Mouse (Mus musculus) liver, embryonic 16.5 days (tissue): ENCODE data around the gene Fam169b. TPM values are rescaled to one million over a fixed set of nuclear protein-coding genes. Genes with fewer than 3 reads are reported as not detected.
"Not testable (repeated sequence)": the region's sequence is repeated elsewhere in the genome, so short reads cannot be mapped to it uniquely, and the experiment has no call there.

Experiments
- ATAC-seq: fragments of 200-750 bp; cut with Nextera tagmentation; 2 replicates; pipeline ENCODE4 v1.8.0; 2017; ENCODE audit warnings: low read depth, mild to moderate bottlenecking, moderate number of reproducible peaks, moderate library complexity
- H3K27ac ChIP-seq: fragments of 300-500 bp; sonication (generic); 2 replicates; pipeline ENCODE4 v1.5.1; 2014; ENCODE audit warnings: mild to moderate bottlenecking, low read length
- H3K27me3 ChIP-seq: fragments of 300-500 bp; sonication (generic); 2 replicates; pipeline ENCODE4 v1.6.1; 2014; ENCODE audit warnings: low read depth, low read length, mixed read lengths; ENCODE audit not compliant: control insufficient read depth, insufficient read depth
- H3K36me3 ChIP-seq: fragments of 300-500 bp; sonication (generic); 2 replicates; pipeline ENCODE4 v1.6.1; 2014; ENCODE audit warnings: mild to moderate bottlenecking; ENCODE audit not compliant: control insufficient read depth, insufficient read depth
- H3K4me1 ChIP-seq: fragments of 300-500 bp; sonication (generic); 2 replicates; pipeline ENCODE4 v1.6.1; 2014; ENCODE audit warnings: low read depth, low read length, mixed read lengths; ENCODE audit not compliant: control insufficient read depth
- H3K4me2 ChIP-seq: fragments of 300-500 bp; sonication (generic); 2 replicates; pipeline ENCODE4 v1.6.1; 2014; ENCODE audit warnings: low read depth, low read length, mixed read lengths
- H3K4me3 ChIP-seq: fragments of 300-500 bp; sonication (generic); 2 replicates; pipeline ENCODE4 v1.5.1; 2014; ENCODE audit warnings: low read depth, mild to moderate bottlenecking, low read length
- H3K9ac ChIP-seq: fragments of 300-500 bp; sonication (generic); 2 replicates; pipeline ENCODE4 v1.6.1; 2014; ENCODE audit warnings: low read depth, low read length
- H3K9me3 ChIP-seq: fragments of 300-500 bp; sonication (generic); replicated peaks from 2 replicates; pipeline ENCODE4 v1.6.1; 2016; ENCODE audit warnings: low read length; ENCODE audit not compliant: control insufficient read depth
- WGBS: fragments of 180-500 bp; shearing (Covaris S2); extraction: QIAGEN DNeasy Blood & Tissue Kit; methylation state at CpG from one replicate; pipeline ENCODE4 v1.1.7; 2014; ENCODE audit not compliant: insufficient replicate concordance; 5-methylcytosine and 5-hydroxymethylcytosine counted together
- polyA plus RNA-seq: library from polyadenylated mRNA; unstranded; fragments of >200 nt; fragmentation: Nextera tagmentation; extraction: Ambion mirVana; gene quantifications from 2 replicates; pipeline ENCODE4 v1.2.1, GENCODE M21; 2015

The Fam169b gene
- polyA plus RNA-seq, 1 experiment from 2014 or later = 0.54 TPM

DNA sequence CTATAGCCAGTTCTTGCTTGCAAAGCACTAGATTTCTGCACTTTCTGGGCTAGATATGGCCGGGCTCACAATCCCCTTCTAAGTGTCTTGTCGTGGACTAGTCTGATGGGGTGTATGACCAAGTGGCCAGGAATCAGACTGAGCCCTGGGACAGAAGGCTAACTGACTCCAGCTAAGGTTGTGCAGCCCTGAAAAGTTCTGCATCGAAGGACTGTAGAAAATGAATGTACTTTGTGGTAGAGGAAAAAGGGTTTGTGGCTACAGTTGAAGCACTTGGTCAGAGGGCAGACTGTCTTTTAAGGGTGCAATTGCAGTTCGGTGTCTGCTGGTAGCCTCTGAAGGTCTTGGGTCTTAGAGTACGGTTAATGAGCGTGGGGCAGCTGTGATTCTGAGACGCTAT, 5.8 kb downstream of the Fam169b start:
- H3K4me2 ChIP-seq = no peak overlapping the region
- ATAC-seq = no peak
- 64% methylated on average over 7 of the region's 7 CpGs for WGBS
- no peaks in the 10 kb centered on the region for H3K9me3 ChIP-seq
- H3K4me1 ChIP-seq = peaks cover 3% of the 10 kb centered on the region
- no peaks in the 10 kb centered on the region for H3K36me3 ChIP-seq
- H3K4me3 ChIP-seq = no peak overlapping the region
- H3K9ac ChIP-seq = no peak overlapping the region
- H3K27me3 ChIP-seq = no peaks in the 10 kb centered on the region
- H3K27ac ChIP-seq = no peak overlapping the region

DNA sequence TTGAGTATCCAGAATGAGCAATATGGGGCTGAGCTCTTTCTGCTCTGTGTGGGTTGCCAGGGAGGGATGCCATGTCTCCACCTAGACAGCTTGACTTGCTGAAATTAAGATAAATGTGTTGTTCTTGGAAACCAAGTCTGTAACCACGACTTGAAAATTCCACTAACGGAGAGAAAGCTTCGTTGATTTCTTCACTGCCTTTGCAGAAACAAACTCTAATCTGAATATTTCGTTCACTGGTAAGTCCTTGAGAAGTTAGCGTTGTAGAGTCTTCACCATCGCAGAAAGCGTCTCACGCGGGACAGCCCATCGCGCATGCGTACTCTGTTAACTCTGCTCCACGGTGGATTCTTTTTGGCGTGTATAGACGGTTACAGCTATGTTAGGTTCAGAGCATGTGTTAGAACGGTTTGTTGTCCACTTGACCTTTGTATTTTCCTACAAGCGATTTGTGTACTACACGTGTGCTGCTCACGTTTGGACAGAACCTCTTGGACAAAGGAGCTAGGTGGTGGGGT, 6.8 kb downstream of the Fam169b start:
- Histone ChIP-seq H3K36me3 (no peaks in the 10 kb centered on the region), H3K27me3 (no peaks in the 10 kb centered on the region), H3K27ac (no peak overlapping the region), H3K4me3 (no peak overlapping the region), H3K9ac (no peak overlapping the region), H3K9me3 (no peaks in the 10 kb centered on the region), H3K4me1 (peaks cover 3% of the 10 kb centered on the region), H3K4me2 (no peak overlapping the region)
- no peak for ATAC-seq
- WGBS = 74% methylated on average over 19 of the region's 19 CpGs

DNA sequence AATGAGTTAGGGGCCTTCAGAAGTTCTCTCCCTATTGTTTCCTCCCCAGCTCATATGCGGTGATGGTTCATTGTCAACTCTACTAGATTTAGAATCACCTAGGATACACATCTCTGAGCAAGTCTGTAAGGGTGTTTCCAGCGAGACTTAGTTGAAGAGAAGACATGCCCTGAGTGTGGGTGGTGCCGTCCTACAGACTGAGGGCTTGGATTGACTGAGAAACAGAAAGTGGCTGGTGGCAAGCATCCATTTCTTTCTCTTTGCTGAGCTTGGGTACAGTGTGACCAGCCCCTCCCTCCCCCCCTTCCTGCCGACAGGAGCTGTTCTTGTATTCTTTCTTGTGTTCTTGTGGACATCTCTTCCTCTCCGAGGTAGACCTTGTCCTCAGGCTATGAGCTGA, 7.7 kb downstream of the Fam169b start:
- H3K4me3 ChIP-seq = no peak overlapping the region
- no peaks in the 10 kb centered on the region for H3K27me3 ChIP-seq
- no peak overlapping the region for H3K4me2 ChIP-seq
- H3K9me3 ChIP-seq = no peaks in the 10 kb centered on the region
- H3K4me1 ChIP-seq = peaks cover under 1% of the 10 kb centered on the region; the same call in 1 of the 2 replicates
- no peaks in the 10 kb centered on the region for H3K36me3 ChIP-seq
- WGBS = 49% methylated on average over 5 of the region's 5 CpGs
- no peak for ATAC-seq
- H3K27ac ChIP-seq = no peak overlapping the region
- no peak overlapping the region for H3K9ac ChIP-seq

DNA sequence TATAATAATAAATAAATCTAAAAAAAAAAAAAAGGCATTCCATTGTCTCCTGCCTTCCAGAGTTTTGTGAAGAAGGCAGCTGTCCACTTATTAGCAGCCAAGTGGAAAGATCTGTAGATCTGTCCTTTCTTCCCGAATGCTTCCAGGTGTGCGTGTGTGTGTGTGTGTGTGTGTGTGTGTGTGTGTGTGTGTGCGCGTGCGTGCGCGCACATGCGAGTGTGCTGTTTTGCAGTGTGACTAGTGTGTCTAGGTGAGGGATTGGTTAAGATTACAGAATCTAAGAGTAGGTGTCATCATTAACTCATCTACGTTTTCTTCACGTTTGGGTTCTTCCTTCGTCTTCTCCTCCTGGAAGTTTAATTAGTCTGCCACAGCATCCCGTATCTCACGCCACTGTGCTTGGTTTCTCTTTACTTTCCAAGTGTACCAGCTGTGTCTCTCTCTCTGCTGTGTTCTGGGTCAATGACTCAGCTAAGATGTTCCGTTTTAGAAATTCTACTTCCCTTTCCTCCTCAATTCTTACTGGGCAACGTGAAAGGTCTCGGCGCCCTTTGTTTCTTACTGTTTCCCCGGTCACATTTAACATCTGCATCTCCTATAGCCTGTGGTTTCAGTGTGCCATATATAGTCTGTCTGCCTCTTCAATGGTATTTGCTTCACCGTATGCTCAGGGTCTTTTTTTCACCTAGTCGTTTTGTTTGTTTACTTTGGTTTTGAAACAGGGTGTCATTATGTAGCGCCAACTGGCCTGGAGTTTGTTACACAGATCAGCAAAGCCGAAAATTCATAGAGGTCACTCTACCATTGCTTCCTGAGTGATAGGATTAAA, 8.9 kb downstream of the Fam169b start:
- Histone ChIP-seq H3K27ac (peak overlapping the region; percentile 53; the same call in 1 of the 2 replicates), H3K36me3 (no peaks in the 10 kb centered on the region), H3K9ac (no peak overlapping the region), H3K27me3 (no peaks in the 10 kb centered on the region), H3K4me2 (peak overlapping the region; percentile 30; the same call in 1 of the 2 replicates), H3K4me1 (no peaks in the 10 kb centered on the region), H3K4me3 (no peak overlapping the region), H3K9me3 (no peaks in the 10 kb centered on the region)
- ATAC-seq = peak; percentile 24; the same call in 1 of the 2 replicates
- WGBS = 46% methylated on average over 22 of the region's 22 CpGs

DNA sequence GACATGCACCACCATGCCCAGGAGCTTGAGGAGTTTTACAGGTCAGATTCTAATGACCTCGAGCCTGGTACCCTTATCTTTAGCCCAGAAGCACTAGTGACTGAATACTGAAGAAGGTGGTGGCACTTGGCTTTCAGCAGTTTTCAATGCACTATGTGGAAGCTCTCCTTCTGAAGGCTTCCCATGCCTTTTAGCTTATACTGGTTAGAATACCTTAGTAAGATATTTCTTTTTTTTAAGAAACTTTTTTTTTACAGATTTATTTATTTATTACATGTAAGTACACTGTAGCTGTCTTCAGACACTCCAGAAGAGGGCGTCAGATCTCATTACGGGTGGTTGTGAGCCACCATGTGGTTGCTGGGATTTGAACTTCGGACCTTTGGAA, 9.5 kb downstream of the Fam169b start:
- WGBS = 41% methylated on average over 4 of the region's 4 CpGs
- peak overlapping the region; percentile 53; the same call in 1 of the 2 replicates for H3K27ac ChIP-seq
- ATAC-seq = not testable (repeated sequence)

DNA sequence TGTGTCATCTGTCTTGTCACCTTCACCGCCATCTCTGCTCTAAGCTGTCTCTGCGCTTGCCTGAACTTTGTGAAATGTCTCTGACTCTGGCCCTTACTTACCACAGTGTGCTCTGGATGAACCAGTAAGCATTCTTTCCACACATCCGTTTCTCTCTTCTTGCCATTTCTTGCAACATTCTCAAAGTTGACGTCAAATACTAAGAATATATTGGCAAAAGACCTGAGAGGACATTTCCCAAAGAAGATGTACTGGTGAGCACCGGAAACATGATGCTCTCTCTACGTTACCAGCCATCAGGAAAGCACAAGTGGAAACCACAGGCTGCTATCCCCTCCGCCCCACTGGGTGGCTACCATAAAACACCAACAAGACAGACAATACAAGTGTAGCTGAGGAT, 10.1 kb downstream of the Fam169b start:
- H3K27me3 ChIP-seq = no peaks in the 10 kb centered on the region
- no peak for ATAC-seq
- H3K4me2 ChIP-seq = no peak overlapping the region
- H3K4me1 ChIP-seq = no peaks in the 10 kb centered on the region
- no peaks in the 10 kb centered on the region for H3K9me3 ChIP-seq
- WGBS = 56% methylated on average over 7 of the region's 7 CpGs
- no peaks in the 10 kb centered on the region for H3K36me3 ChIP-seq
- H3K4me3 ChIP-seq = no peak overlapping the region
- H3K9ac ChIP-seq = no peak overlapping the region
- H3K27ac ChIP-seq = no peak overlapping the region

More for the DNA sequence above, 9.5 kb downstream of the Fam169b start:
- H3K4me2 ChIP-seq = peak overlapping the region; percentile 30; the same call in 1 of the 2 replicates
- H3K9ac ChIP-seq, H3K4me3 ChIP-seq, H3K4me1 ChIP-seq, H3K27me3 ChIP-seq, H3K36me3 ChIP-seq, H3K9me3 ChIP-seq: not testable (repeated sequence)

DNA sequence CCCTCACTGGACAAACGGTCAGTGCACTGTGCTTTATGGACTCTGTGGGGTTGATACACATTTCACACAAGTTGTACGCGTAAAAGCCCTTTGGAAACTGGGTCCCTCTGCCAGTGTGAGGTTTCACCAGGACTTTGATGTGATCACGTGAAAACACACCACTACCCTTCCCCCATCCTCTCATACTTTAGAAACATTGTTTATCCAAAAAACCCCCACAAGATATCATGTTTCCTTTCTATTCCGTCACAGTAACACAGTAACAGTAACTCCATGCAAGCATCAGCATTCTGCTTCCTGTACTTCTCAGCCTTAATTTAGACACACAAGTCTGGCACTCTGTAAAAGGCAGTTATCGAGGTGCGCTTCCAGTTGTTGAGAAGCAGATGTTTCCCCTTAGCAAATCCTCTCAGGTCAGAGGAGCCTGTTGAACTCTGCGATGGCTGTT, 12.2 kb downstream of the Fam169b start:
- no peaks in the 10 kb centered on the region for H3K36me3 ChIP-seq
- H3K4me2 ChIP-seq = no peak overlapping the region
- H3K4me1 ChIP-seq = no peaks in the 10 kb centered on the region
- no peak overlapping the region for H3K9ac ChIP-seq
- H3K27me3 ChIP-seq = no peaks in the 10 kb centered on the region
- WGBS = 46% methylated on average over 8 of the region's 8 CpGs
- 0 out of 2 replicates have a peak, but pooled peaks have one; percentile 27 for ATAC-seq
- H3K9me3 ChIP-seq = no peaks in the 10 kb centered on the region
- H3K4me3 ChIP-seq = no peak overlapping the region
- peak overlapping the region; percentile 37 for H3K27ac ChIP-seq

DNA sequence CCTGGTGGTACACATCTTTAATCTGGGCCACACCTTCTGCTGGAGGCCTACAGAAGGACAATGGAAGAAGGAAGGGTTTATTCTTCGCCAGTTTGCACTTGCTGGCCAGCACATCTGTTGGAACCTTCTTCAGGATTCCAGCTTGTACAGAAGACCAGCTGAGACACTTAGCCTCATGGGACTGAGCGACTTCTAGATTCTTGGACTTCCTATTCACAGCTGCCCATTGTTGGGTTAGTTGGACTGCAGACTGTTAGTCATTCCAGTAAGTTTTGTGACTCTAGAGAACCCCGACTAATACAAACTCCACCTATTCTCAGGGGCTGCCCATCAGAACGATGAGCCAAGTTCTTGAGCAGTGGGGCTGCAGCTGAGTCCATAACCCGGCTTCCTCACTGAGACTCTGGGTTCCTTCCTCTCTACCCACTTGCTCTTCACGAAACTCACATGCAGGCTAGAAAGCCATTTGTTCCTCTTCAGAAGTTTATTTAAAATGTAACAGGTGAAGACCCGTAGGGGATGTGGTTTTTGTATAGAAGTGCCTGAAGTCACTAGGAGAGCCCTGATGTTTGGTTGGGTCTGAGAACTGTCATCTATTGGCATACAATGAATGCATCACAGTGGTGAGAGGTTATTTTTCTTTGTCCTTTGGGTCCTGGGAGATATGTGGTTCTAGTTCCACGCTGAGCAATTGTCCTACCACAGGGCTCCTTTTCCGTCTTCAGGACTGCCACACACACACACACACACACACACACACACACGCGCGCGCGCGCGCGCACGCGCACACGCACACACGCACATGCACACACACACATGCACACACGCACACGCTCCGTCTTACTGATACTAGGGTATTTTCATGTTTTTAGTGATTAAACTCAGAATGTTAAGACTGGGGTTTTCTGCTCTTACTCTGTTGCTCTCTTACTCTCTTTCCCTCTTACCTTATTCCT, 13.2 kb downstream of the Fam169b start:
- Histone ChIP-seq H3K27ac (no peak overlapping the region; the same call in 1 of the 2 replicates), H3K4me2 (no peak overlapping the region), H3K4me3 (no peak overlapping the region), H3K36me3 (no peaks in the 10 kb centered on the region), H3K27me3 (no peaks in the 10 kb centered on the region), H3K9ac (no peak overlapping the region), H3K9me3 (no peaks in the 10 kb centered on the region), H3K4me1 (no peaks in the 10 kb centered on the region)
- WGBS = 73% methylated on average over 24 of the region's 24 CpGs
- ATAC-seq = no peak
